Mouse (Mus musculus): ENCODE measurements at regions not wholly inside any gene's neighbourhood (a gene's known extent, or its start where the extent isn't known, plus 50 kb on each side); places are given as distances from the start of the nearest gene placed in this dataset.

DNA sequence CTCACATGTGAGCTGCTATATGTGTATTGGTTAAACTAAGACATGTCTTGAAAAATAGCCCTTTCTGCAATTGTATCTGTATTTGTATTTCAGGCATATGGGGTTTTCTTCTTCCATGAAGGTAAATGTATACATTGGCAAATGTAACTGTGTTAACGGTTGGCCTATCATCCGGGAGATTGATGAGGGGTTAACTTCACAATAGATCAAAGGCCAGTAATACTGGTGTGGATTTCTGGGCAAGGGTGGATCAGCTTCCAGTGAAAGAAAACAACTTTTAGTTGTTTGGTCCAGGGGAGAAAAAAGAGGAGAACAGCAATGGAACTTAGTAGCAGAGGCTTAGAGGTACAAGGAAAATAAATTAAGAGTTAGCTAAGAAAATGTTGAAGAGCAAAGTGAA lies 945.9 kb downstream of the Slc22a22 start:
- no peaks in the 10 kb centered on the region for H3K27me3 ChIP-seq (ENCODE audit: control insufficient read depth, insufficient read depth, low read length)
- TF ChIP-seq POLR2A (IDR thresholded peaks at IDR 0.05; ENCODE audit: borderline replicate concordance, insufficient read depth, low read length) (no peak), CTCF (IDR thresholded peaks at IDR 0.05; ENCODE audit: borderline replicate concordance, insufficient read depth, low read depth, low read length) (no peak)
- H3K4me1 ChIP-seq (ENCODE audit: control insufficient read depth, insufficient read depth, low read length) = no peaks in the 10 kb centered on the region
- H3K27ac ChIP-seq (ENCODE audit: insufficient read depth, low read length) = no peak overlapping the region
- no peak overlapping the region for H3K4me3 ChIP-seq (replicated peaks; ENCODE audit: insufficient read depth, low read depth, low read length)
- no peak for DNase-seq
- WGBS = 62% methylated on average over 2 of the region's 2 CpGs

DNA sequence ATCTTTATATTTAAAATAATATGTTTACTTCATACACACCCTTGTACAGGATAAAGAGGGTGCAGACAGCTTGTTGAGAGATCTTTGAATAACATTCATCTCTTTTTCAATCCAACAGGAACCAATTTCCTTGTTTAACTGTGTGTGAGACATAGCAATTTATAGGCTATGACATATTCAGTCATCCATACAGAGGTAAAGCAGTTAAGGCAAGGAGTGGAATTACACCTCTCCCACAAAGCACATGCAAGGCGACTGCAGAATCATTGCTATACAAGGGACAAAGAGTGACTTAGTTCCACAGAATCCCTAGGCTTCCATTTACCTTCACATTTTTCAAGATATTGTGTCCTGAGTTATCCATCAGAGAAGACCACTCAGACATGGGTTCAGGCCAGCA lies 959.0 kb downstream of the Slc22a22 start:
- Histone ChIP-seq H3K4me3 (replicated peaks; ENCODE audit: insufficient read depth, low read depth, low read length) (no peak overlapping the region), H3K27me3 (ENCODE audit: control insufficient read depth, insufficient read depth, low read length) (no peaks in the 10 kb centered on the region), H3K27ac (ENCODE audit: insufficient read depth, low read length) (no peak overlapping the region), H3K4me1 (ENCODE audit: control insufficient read depth, insufficient read depth, low read length) (no peaks in the 10 kb centered on the region)
- 88% methylated on average over 1 of the region's 1 CpGs for WGBS
- TF ChIP-seq CTCF (IDR thresholded peaks at IDR 0.05; ENCODE audit: borderline replicate concordance, insufficient read depth, low read depth, low read length) = no peak
- DNase-seq = no peak

DNA sequence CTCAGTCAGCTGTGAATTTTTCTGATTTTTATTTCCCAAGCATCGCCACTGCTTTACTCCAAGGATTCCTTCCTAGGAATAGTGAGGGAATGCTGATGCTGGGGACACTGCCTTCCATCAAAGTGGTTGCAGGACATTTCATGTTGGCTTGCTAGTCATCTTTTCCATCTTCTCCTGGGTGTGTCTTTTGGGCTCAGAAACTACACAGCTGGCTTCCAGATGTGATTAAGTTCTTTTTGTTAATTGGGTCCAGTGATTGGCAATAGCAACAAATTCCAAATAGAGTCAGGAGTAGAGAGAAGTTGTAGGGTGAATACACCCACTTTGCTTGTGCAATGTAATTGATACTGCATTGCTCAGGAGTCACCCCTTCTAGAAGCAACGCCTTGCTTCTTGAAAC lies 961.3 kb downstream of the Slc22a22 start:
- Histone ChIP-seq H3K27me3 (ENCODE audit: control insufficient read depth, insufficient read depth, low read length) (no peaks in the 10 kb centered on the region), H3K27ac (ENCODE audit: insufficient read depth, low read length) (no peak overlapping the region), H3K4me3 (replicated peaks; ENCODE audit: insufficient read depth, low read depth, low read length) (no peak overlapping the region), H3K4me1 (ENCODE audit: control insufficient read depth, insufficient read depth, low read length) (no peaks in the 10 kb centered on the region)
- no peak for TF ChIP-seq POLR2A (IDR thresholded peaks at IDR 0.05; ENCODE audit: borderline replicate concordance, insufficient read depth, low read length)
- no peak for TF ChIP-seq CTCF (IDR thresholded peaks at IDR 0.05; ENCODE audit: borderline replicate concordance, insufficient read depth, low read depth, low read length)
- WGBS = 87% methylated on average over 2 of the region's 2 CpGs
- DNase-seq = no peak

DNA sequence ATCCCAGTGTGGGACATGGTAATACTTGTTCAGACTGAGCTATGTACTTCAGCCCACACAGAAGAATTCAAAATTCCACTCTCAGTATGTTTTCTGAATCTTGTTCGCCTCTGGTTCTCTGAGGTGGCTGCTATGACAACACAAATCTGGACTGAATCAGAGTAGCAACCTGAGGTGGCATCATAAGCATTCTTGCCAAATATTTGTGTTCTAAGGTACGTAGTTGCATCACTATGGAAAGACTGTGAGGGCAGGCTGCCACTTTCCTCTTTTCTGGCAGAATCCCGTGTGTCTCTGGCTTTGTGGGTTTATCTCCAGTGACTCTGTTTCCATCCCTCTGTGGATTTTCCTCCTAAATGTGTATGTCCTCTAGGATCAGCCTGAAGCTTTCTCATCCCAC lies 978.7 kb downstream of the Slc22a22 start:
- Histone ChIP-seq H3K27me3 (ENCODE audit: control insufficient read depth, insufficient read depth, low read length) (no peaks in the 10 kb centered on the region), H3K4me1 (ENCODE audit: control insufficient read depth, insufficient read depth, low read length) (no peaks in the 10 kb centered on the region), H3K4me3 (replicated peaks; ENCODE audit: insufficient read depth, low read depth, low read length) (no peak overlapping the region), H3K27ac (ENCODE audit: insufficient read depth, low read length) (no peak overlapping the region)
- DNase-seq = no peak
- WGBS = 25% methylated on average over 3 of the region's 3 CpGs
- TF ChIP-seq CTCF (IDR thresholded peaks at IDR 0.05; ENCODE audit: borderline replicate concordance, insufficient read depth, low read depth, low read length) (no peak), POLR2A (IDR thresholded peaks at IDR 0.05; ENCODE audit: borderline replicate concordance, insufficient read depth, low read length) (no peak)

DNA sequence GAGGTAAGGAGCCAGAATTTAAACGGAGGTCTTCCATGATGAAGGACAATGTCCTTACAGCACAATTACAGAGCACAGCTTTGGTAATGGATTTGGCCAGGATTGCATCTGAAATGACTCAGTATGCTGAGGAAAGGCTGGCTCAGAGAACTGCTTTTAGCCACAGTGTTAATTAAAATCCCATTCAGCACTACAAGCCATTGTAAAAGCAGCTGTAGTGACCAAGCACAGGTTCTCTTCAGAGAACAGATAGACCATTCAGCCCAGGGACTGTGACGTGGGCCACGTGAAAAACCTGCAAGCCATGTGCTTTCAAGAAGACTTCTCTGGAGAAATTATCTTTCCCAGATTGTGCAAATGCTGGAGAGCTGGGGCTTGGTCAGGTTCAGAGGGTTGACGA lies 979.7 kb downstream of the Slc22a22 start:
- H3K4me1 ChIP-seq (ENCODE audit: control insufficient read depth, insufficient read depth, low read length) = no peaks in the 10 kb centered on the region
- no peak for DNase-seq
- WGBS = 76% methylated on average over 4 of the region's 4 CpGs
- TF ChIP-seq CTCF (IDR thresholded peaks at IDR 0.05; ENCODE audit: borderline replicate concordance, insufficient read depth, low read depth, low read length) (no peak), POLR2A (IDR thresholded peaks at IDR 0.05; ENCODE audit: borderline replicate concordance, insufficient read depth, low read length) (no peak)
- H3K4me3 ChIP-seq (replicated peaks; ENCODE audit: insufficient read depth, low read depth, low read length) = no peak overlapping the region
- H3K27me3 ChIP-seq (ENCODE audit: control insufficient read depth, insufficient read depth, low read length) = no peaks in the 10 kb centered on the region
- H3K27ac ChIP-seq (ENCODE audit: insufficient read depth, low read length) = no peak overlapping the region

DNA sequence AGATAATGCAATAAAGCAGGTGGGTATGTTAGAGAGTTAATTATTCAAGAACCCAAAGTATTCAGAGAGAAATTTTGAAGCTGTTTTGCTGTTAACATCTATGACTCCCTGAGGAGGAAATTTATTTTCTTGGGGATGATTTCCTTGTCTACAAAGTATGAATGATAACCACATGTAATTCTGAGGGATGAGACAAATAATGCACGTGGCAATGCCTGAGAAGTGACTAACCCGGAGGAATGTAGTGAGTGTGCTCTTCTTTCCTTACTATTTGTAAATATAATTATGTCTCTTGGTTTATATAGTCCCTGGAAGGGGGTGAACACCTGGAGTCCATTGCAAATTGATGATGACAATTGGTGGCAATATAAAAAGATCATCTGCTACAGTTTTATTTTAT lies 981.1 kb downstream of the Slc22a22 start:
- no peak overlapping the region for H3K4me3 ChIP-seq (replicated peaks; ENCODE audit: insufficient read depth, low read depth, low read length)
- DNase-seq = no peak
- no peaks in the 10 kb centered on the region for H3K4me1 ChIP-seq (ENCODE audit: control insufficient read depth, insufficient read depth, low read length)
- TF ChIP-seq POLR2A (IDR thresholded peaks at IDR 0.05; ENCODE audit: borderline replicate concordance, insufficient read depth, low read length) = no peak
- TF ChIP-seq CTCF (IDR thresholded peaks at IDR 0.05; ENCODE audit: borderline replicate concordance, insufficient read depth, low read depth, low read length) = no peak
- H3K27ac ChIP-seq (ENCODE audit: insufficient read depth, low read length) = no peak overlapping the region
- no peaks in the 10 kb centered on the region for H3K27me3 ChIP-seq (ENCODE audit: control insufficient read depth, insufficient read depth, low read length)
- 85% methylated on average over 2 of the region's 2 CpGs for WGBS

DNA sequence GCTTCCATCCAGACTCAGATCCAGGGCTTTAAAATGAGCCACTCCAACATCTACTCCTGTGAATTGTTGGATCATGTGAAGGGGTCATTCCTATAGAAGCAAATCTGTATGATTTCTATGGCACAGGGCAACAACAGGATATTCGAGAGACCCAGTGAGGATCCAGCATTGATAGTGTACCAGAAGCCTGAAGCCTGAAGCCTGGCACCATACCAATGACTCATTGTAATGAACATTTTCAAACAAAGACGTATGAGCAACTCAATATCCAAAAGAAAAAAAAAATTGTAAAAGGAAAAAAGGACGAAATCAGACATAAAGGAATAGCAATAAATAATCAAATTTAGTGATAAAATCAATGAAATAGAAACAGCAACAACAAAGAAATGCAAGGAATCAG lies 991.5 kb downstream of the Slc22a22 start:
- Histone ChIP-seq H3K4me1 (ENCODE audit: control insufficient read depth, insufficient read depth, low read length) (no peaks in the 10 kb centered on the region), H3K27me3 (ENCODE audit: control insufficient read depth, insufficient read depth, low read length) (no peaks in the 10 kb centered on the region), H3K4me3 (replicated peaks; ENCODE audit: insufficient read depth, low read depth, low read length) (no peak overlapping the region), H3K27ac (ENCODE audit: insufficient read depth, low read length) (no peak overlapping the region)
- 65% methylated on average over 3 of the region's 3 CpGs for WGBS
- no peak for DNase-seq
- no peak for TF ChIP-seq CTCF (IDR thresholded peaks at IDR 0.05; ENCODE audit: borderline replicate concordance, insufficient read depth, low read depth, low read length)
- TF ChIP-seq POLR2A (IDR thresholded peaks at IDR 0.05; ENCODE audit: borderline replicate concordance, insufficient read depth, low read length) = no peak

DNA sequence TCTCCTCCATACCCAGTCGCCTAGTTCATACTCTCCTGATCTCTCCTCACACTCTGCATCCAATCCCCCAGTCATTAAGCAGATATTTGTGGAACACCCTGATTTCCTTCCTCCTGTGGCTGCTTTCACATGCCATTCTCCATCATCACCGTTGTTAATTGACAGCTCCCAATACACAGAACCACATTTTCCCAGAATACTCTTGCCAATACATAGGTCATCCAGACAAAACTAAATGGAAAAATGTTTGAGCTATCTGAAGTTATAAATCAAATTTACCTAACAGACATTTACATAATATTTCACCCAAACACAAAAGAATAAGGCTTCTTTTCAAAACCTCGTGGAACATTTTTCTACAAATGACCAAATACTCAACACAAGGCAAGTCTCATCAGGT lies 992.7 kb downstream of the Slc22a22 start:
- TF ChIP-seq POLR2A (IDR thresholded peaks at IDR 0.05; ENCODE audit: borderline replicate concordance, insufficient read depth, low read length) = no peak
- TF ChIP-seq CTCF (IDR thresholded peaks at IDR 0.05; ENCODE audit: borderline replicate concordance, insufficient read depth, low read depth, low read length) = no peak
- 87% methylated on average over 3 of the region's 3 CpGs for WGBS
- H3K4me3 ChIP-seq (replicated peaks; ENCODE audit: insufficient read depth, low read depth, low read length) = no peak overlapping the region
- H3K27ac ChIP-seq (ENCODE audit: insufficient read depth, low read length) = no peak overlapping the region
- no peak for DNase-seq
- H3K27me3 ChIP-seq (ENCODE audit: control insufficient read depth, insufficient read depth, low read length) = no peaks in the 10 kb centered on the region
- H3K4me1 ChIP-seq (ENCODE audit: control insufficient read depth, insufficient read depth, low read length) = no peaks in the 10 kb centered on the region

DNA sequence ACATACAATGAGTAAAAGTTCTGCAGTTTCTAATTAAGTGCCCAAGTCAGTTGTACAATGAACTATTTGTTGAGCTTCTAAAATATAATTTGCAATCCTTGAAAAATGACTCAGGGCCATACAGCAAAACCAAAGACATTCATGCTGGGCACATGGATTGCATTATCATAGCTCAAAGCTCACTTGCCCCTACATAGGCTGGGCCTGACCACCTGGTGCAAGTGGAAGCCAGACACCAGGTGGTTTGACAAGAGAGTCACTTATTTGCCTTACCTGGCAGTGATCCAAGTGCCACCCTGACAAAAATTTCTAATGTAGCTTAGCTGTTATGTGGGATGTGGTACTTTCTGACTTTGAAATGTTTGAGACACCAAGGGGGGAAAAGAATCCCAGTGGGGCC lies 997.7 kb downstream of the Slc22a22 start:
- TF ChIP-seq CTCF (IDR thresholded peaks at IDR 0.05; ENCODE audit: borderline replicate concordance, insufficient read depth, low read depth, low read length) (no peak), POLR2A (IDR thresholded peaks at IDR 0.05; ENCODE audit: borderline replicate concordance, insufficient read depth, low read length) (no peak)
- no peak overlapping the region for H3K4me3 ChIP-seq (replicated peaks; ENCODE audit: insufficient read depth, low read depth, low read length)

More for the DNA sequence above, 997.7 kb downstream of the Slc22a22 start:
- Histone ChIP-seq H3K27me3 (ENCODE audit: control insufficient read depth, insufficient read depth, low read length) (no peaks in the 10 kb centered on the region), H3K27ac (ENCODE audit: insufficient read depth, low read length) (no peak overlapping the region), H3K4me1 (ENCODE audit: control insufficient read depth, insufficient read depth, low read length) (no peaks in the 10 kb centered on the region)
- DNase-seq = no peak
